Mouse (Mus musculus) layer of hippocampus, adult 2 months (tissue): Measurements from ENCODE around the gene Catsper2. TPM values are rescaled to one million over a fixed set of nuclear protein-coding genes. Genes with fewer than 3 reads are reported as not detected.
A peak's percentile ranks its signal among the peaks of the same experiment; 100 is the strongest.

Source experiments
- DNase-seq, 2 experiments: peaks; one replicate each; pipeline ENCODE4 v3.0.0; 2022; ENCODE audit warnings: low spot score in 2 of 2
- H3K27ac ChIP-seq: fragments of 200-600 bp; 2 replicates; pipeline ENCODE4 v1.8.1; 2022
- H3K4me3 ChIP-seq: fragments of 200-600 bp; 2 replicates; pipeline ENCODE4 v1.8.1; 2022; ENCODE audit warnings: mild to moderate bottlenecking
- CTCF ChIP-seq: fragments of 200-600 bp; conservative IDR thresholded peaks from 2 replicates; pipeline ENCODE4 v1.8.1; 2022; ENCODE audit warnings: antibody characterized with exemption, mild to moderate bottlenecking, moderate library complexity
- microRNA-seq, 2 experiments: library from miRNA; unstranded; fragments of <30 nt; microRNA quantifications; one replicate each; pipeline ENCODE4 v1.2.0; 2021
- total RNA-seq, 2 experiments: library from RNA; stranded (reverse); gene quantifications; 2 replicates each; pipeline ENCODE4 v1.2.3; 2021

Catsper2 gene
- total RNA-seq, 2 experiments from 2014 or later: 5.3 TPM

DNA sequence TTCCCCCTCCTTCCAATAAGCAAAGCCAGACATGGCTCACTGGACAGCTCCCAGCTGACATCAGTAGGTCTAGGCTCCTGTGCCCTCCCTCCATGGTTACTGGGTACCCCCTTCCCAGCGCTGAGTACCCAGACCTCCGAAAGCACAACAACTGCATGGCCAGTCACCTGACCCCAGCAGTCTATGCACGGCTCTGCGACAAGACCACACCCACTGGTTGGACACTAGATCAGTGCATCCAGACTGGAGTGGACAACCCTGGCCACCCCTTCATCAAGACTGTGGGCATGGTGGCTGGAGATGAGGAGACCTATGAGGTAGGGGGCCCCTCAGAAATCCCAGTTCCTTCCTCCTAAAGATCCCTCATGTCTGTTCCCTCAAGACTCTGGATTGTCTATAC, 54.1 kb downstream of the Catsper2 start:
- TF ChIP-seq CTCF: no peak
- DNase-seq: no peak
- H3K4me3 ChIP-seq: peak overlapping the region; percentile 65
- H3K27ac ChIP-seq: peak overlapping the region; percentile 91; the same call in 1 of the 2 replicates

DNA sequence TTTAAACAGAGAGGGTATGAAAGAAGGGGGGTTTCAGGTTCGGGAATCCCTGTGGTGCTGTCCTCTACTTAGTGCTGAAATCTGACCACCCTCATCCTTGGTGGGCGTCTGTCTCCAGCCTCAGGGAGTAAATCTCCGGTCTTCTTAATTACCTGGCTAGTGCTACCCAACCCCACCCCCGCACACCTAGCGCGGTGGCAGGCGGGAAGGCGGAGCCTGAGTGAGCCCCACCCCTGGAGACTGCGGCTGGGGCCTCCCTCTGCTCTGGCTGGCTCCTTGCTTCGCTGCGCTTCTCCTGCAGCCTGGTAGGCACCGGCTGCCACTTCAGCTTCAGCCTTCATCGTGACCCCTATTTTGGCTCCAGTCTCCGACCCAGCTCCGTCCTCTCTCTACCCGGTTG, 55.2 kb downstream of the Catsper2 start:
- DNase-seq: peak; percentile 84 to 89
- peak overlapping the region; percentile 91 for H3K27ac ChIP-seq

DNA sequence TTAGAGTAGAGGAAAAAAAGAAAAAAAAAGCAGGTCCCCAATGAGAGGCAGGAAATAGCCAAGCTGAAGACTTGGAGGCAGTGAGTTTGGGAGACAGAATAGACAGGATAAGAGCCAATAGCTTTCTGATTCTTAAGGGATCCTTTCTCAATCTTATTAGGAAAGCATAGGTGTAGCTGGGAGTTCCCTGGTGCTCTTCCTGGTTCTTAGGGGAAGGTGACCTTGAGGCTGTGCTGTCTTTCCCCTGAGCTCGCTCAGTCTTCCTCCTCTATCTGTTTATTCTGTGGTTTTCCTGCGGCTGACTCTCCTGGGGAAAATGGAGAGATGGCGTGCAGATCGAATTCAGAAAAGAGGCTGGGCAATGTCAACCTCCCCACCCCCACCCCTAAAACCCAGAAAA, 55.6 kb downstream of the Catsper2 start:
- DNase-seq: no peak
- peak overlapping the region; percentile 91 for H3K27ac ChIP-seq
- H3K4me3 ChIP-seq: peak overlapping the region; percentile 65
- TF ChIP-seq CTCF: no peak

More for the DNA sequence above, 55.2 kb downstream of the Catsper2 start:
- H3K4me3 ChIP-seq: peak overlapping the region; percentile 65
- TF ChIP-seq CTCF: no peak

DNA sequence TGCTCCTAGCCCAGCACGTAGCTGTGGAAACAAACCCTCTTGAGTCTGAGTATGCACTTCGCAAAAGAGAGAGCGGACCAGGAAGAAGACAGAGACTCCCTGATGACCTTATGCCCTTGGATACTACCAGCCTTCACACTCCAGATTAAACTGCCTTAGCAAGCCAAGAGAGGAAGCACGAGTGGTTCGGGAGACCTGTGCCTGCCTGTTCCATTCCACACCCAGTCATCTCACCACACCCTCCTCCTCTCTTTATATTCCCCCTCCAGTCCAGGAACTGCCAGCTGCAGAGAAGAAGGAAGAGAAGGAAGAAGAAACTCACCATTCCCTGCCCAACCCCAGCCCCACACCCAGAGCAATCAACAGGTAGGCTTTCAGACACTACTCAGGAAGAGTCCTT, 56.1 kb downstream of the Catsper2 start, which contains the start of gene Ckmt1:
Gene Ckmt1, plus strand, starts transcription at position 221 of the 400 bp plus-strand sequence.
- peak within 1 kb of the TSS; percentile 65 for H3K4me3 ChIP-seq
- TF ChIP-seq CTCF: no peak
- H3K27ac ChIP-seq: peak within 1 kb of the TSS; percentile 91
- no peak for DNase-seq

DNA sequence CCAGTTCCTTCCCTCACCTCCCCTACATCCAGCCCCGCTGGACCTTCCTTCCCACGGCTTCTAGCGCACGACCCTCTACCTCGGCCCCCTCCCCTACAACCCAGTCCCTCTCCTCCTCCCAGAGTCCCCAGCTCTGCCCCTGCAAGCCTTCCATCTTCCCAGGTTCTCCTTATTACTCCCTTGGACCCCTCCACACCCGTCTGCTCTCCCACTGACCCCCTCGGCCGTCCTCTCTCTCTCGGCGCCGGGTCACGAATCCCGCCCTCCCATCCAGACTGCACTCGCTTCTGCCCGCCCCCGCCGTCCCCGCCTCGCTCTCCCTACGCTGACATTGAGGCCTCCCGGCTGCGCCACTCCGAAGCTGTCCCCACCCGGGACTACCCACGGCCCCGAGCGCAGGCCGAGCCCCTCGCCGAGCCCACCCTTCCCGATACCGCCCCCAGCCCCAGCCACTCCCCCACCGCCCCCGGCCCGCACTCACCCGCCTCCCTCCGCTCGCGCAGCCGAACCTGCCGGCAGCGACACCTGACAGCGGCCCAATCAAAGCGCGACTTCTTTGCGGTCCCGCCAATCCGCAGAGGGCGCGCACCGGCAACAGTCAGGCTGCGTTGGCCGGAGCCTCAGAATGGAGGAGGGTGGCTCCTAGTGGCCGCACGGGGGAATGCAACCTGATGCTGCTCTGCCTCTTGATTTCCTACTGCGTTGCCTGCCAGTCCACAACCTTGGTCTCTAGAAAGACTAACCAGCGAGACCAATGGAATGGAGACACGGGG, 58.6 kb downstream of the Catsper2 start, which contains the start of gene Ppip5k1:
Gene Ppip5k1, minus strand, starts transcription at position 577 of the 773 bp plus-strand sequence.
- DNase-seq: peak; percentile 97 to 98
- TF ChIP-seq CTCF: peak; percentile 89
- Histone ChIP-seq H3K27ac (peak within 1 kb of the TSS; percentile 93), H3K4me3 (peak within 1 kb of the TSS; percentile 84)

DNA sequence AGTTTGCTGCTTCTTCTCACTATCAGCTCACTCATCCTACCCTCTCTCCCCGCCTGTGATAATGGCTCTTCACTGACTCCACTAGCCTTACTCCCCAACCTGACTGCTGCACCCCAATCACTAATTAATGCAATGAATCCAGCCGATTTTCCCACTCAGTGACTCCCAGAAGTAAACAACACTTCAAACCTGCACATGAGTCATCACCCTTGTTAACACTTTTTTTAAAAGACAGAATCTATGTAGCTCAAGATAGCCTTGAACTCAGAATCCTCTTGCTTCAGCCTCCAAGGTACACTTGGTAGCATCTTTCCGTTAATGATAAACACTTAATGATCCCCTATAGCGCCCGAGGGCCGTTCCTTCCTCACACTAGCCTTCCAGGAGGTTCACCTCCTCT, 59.2 kb downstream of the Catsper2 start:
- DNase-seq: no peak
- peak overlapping the region; percentile 93 for H3K27ac ChIP-seq
- TF ChIP-seq CTCF: no peak
- peak overlapping the region; percentile 84 for H3K4me3 ChIP-seq

DNA sequence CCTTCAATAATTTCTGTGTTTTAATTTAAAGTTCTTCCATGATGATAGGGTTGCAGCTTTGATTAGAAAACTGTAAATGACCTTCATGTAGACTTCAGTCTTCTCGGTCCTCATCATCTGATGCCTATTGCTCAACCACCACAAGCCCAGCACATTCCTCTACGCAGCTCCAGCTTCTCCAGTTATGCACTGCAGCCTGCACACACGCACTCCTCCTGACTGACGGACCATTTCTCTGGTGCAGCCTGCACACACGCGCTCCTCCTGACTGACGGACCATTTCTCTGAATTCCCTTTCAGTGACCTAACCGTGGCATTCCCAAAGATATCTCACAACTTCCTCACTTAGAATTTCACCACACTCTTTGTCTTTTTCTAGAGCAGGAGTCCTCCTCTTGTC, 60.4 kb downstream of the Catsper2 start:
- no peak for DNase-seq
- Histone ChIP-seq H3K27ac (no peak overlapping the region), H3K4me3 (no peak overlapping the region)
- TF ChIP-seq CTCF: no peak

Small RNA genes lying within 50 kb of the gene (microRNA-seq; reads per million reads assigned to microRNA genes)
- gene Gm22953: 0 reads per million in 2 experiments

Other genes starting within 250 kb of the Catsper2 start
- 10 to 100 TPM; 39.0 to 42.3 TPM for gene Tubgcp4, start 243.1 kb downstream of the Catsper2 start, total RNA-seq
- gene Zscan29, start 242.7 kb downstream of the Catsper2 start, total RNA-seq: 1 to 10 TPM; 5.0 to 6.6 TPM
- 100 to 1,000 TPM; 148 to 162 TPM for gene Trp53bp1, start 142.4 kb downstream of the Catsper2 start, total RNA-seq
- gene Map1a, start 124.2 kb downstream of the Catsper2 start, total RNA-seq: 100 to 1,000 TPM; 622 to 629 TPM
- gene Ppip5k1, start 58.4 kb downstream of the Catsper2 start, total RNA-seq: 100 to 1,000 TPM; 106 to 110 TPM
- gene Ckmt1, start 56.1 kb downstream of the Catsper2 start, total RNA-seq: 100 to 1,000 TPM; 360 to 396 TPM
- under 1 TPM; 0.46 to 0.69 TPM for gene Strc, start 26.6 kb downstream of the Catsper2 start, total RNA-seq
- gene Pdia3, start within 50 bp of the Catsper2 start, total RNA-seq: 100 to 1,000 TPM; 170 to 193 TPM
- gene Ell3, start 30.5 kb upstream of the Catsper2 start, total RNA-seq: not detected
- 100 to 1,000 TPM; 146 to 155 TPM for gene Serf2, start 35.4 kb upstream of the Catsper2 start, total RNA-seq
- 10 to 100 TPM; 17.6 to 18.2 TPM for gene Hypk, start 39.5 kb upstream of the Catsper2 start, total RNA-seq
- gene Serinc4, start 43.0 kb upstream of the Catsper2 start, total RNA-seq: under 1 TPM; 0.47 to 0.82 TPM
- 10 to 100 TPM; 45.3 to 47.2 TPM for gene Mfap1b, start 60.3 kb upstream of the Catsper2 start, total RNA-seq
- 10 to 100 TPM; 31.4 to 34.0 TPM for gene Mfap1a, start 92.9 kb upstream of the Catsper2 start, total RNA-seq
- gene Wdr76, start 92.9 kb upstream of the Catsper2 start, total RNA-seq: 1 to 10 TPM; 2.6 to 2.8 TPM